Mouse (Mus musculus): Measurements from ENCODE around the gene Olfr372. TPM values are rescaled to one million over a fixed set of nuclear protein-coding genes. Genes with fewer than 3 reads are reported as not detected.

The Olfr372 gene
- not detected for polyA plus RNA-seq (2014; fragmentation: Illumina TruSeq; extraction: RNeasy Lipid Tissue Mini Kit (QIAGEN cat#74804); ENCODE audit: low read depth, low replicate concordance)

DNA sequence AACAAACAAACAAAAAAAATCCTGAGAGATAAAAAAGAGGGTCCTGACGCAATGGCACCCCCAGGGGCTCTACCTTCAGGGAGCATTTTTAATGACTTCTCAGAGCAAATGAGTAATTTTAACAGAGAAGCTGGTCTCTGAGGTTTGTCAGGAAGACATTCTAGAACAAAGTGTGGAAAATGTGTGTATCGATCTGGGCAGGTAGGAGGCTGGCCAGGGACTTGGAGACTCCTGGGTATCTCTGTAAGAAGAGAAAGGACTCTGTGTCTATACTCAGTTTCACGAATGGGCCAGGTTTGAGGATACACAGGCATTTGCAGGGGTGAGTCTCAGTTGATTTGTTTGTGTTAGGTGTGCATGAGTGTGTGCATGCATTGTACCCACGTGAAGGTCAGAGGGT is at the start of gene Olfr372:
Gene Olfr372, plus strand, starts transcription at position 301 of the 400 bp plus-strand sequence.

DNA sequence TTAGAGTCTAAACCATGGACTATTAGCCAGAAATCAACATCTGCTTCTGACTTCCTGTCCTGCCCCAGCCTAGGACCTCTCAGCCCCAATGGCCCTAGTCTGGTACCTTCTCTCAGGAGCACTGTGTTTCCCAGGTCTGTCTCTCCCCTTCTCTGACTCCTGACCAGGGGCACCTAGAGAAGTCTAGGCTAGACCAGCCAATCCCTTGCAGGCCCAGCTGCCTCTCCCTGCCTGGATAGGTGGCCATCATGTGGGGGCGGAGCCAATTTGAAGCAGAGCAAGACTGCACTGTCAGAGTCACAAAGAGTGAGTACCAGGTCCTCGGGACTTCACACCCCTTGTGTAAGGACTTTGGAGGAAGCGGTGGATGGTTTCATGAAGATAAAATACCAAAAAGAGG is 31.5 kb upstream of the Olfr372 start, which contains the start of gene Cyp4f18:
Gene Cyp4f18, minus strand, starts transcription at position 154 of the 400 bp plus-strand sequence.

DNA sequence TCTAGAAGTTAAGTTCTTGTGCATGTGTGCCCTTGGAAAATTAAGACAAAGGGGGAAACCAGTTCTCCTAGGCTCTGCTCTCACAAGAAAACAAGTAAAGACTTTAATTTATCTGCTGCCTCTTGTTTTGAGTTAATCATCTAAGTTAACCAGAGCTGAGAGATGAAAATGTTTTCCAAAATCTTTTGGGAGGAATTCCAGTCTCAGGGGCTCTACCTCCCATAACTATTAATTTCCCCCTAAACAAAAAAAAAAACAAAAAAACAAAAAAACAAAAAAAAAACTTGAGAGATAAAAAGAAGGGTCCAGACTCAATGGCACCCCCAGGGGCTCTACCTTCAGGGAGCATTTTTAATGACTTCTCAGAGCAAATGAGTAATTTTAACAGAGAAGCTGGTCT is 41.9 kb downstream of the Olfr372 start, which contains the start of gene Olfr373:
Gene Olfr373, plus strand, starts transcription at position 301 of the 400 bp plus-strand sequence.

DNA sequence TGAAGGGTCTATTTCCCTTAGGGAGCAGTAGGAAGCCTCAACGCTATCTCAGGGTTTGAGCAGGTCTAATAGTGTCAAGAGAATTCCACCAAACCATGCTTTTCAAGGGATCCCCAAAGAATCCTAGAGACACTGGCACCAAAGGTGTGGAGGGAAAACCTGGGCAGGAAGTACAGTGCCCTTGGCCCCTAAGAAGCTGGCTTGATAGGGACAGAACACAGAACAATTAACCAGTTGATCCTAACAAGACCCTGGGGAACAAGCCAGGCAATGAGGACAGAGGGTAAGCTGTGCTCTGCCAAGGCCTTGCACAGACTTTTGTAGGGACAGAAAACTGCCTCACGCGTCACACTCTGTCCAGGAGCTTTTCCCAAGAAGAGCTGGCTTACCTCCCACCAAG is 65.7 kb downstream of the Olfr372 start, which contains the start of gene Olfr374:
Gene Olfr374, plus strand, starts transcription at position 301 of the 400 bp plus-strand sequence.

Other genes starting within 250 kb of the Olfr372 start
- 5.7 TPM for gene Zfp709, start 159.2 kb upstream of the Olfr372 start, polyA plus RNA-seq (2014; fragmentation: Illumina TruSeq; extraction: RNeasy Lipid Tissue Mini Kit (QIAGEN cat#74804); ENCODE audit: low read depth, low replicate concordance)
- gene Zfp882, start 132.6 kb upstream of the Olfr372 start, polyA plus RNA-seq (2014; fragmentation: Illumina TruSeq; extraction: RNeasy Lipid Tissue Mini Kit (QIAGEN cat#74804); ENCODE audit: low read depth, low replicate concordance) = 3.5 TPM
- 43.0 TPM for gene Zfp617, start 132.6 kb upstream of the Olfr372 start, polyA plus RNA-seq (2014; fragmentation: Illumina TruSeq; extraction: RNeasy Lipid Tissue Mini Kit (QIAGEN cat#74804); ENCODE audit: low read depth, low replicate concordance)
- gene Zfp961, start 90.2 kb upstream of the Olfr372 start, polyA plus RNA-seq (2014; fragmentation: Illumina TruSeq; extraction: RNeasy Lipid Tissue Mini Kit (QIAGEN cat#74804); ENCODE audit: low read depth, low replicate concordance) = 21.4 TPM
- gene Cyp4f18, start 31.6 kb upstream of the Olfr372 start, polyA plus RNA-seq (2014; fragmentation: Illumina TruSeq; extraction: RNeasy Lipid Tissue Mini Kit (QIAGEN cat#74804); ENCODE audit: low read depth, low replicate concordance) = not detected
- gene Olfr373, start 42.0 kb downstream of the Olfr372 start, polyA plus RNA-seq (2014; fragmentation: Illumina TruSeq; extraction: RNeasy Lipid Tissue Mini Kit (QIAGEN cat#74804); ENCODE audit: low read depth, low replicate concordance) = not detected
- gene Olfr374, start 65.8 kb downstream of the Olfr372 start, polyA plus RNA-seq (2014; fragmentation: Illumina TruSeq; extraction: RNeasy Lipid Tissue Mini Kit (QIAGEN cat#74804); ENCODE audit: low read depth, low replicate concordance) = not detected
- gene Tpm4, start 93.8 kb downstream of the Olfr372 start, polyA plus RNA-seq (2014; fragmentation: Illumina TruSeq; extraction: RNeasy Lipid Tissue Mini Kit (QIAGEN cat#74804); ENCODE audit: low read depth, low replicate concordance) = 41.8 TPM
- gene Rab8a, start 120.0 kb downstream of the Olfr372 start, polyA plus RNA-seq (2014; fragmentation: Illumina TruSeq; extraction: RNeasy Lipid Tissue Mini Kit (QIAGEN cat#74804); ENCODE audit: low read depth, low replicate concordance) = 48.6 TPM
- gene Hsh2d, start 148.4 kb downstream of the Olfr372 start, polyA plus RNA-seq (2014; fragmentation: Illumina TruSeq; extraction: RNeasy Lipid Tissue Mini Kit (QIAGEN cat#74804); ENCODE audit: low read depth, low replicate concordance) = not detected
- 2.5 TPM for gene Cib3, start 171.6 kb downstream of the Olfr372 start, polyA plus RNA-seq (2014; fragmentation: Illumina TruSeq; extraction: RNeasy Lipid Tissue Mini Kit (QIAGEN cat#74804); ENCODE audit: low read depth, low replicate concordance)
- not detected for gene Gm11034, start 172.4 kb downstream of the Olfr372 start, polyA plus RNA-seq (2014; fragmentation: Illumina TruSeq; extraction: RNeasy Lipid Tissue Mini Kit (QIAGEN cat#74804); ENCODE audit: low read depth, low replicate concordance)
- 15.1 TPM for gene Fam32a, start 178.5 kb downstream of the Olfr372 start, polyA plus RNA-seq (2014; fragmentation: Illumina TruSeq; extraction: RNeasy Lipid Tissue Mini Kit (QIAGEN cat#74804); ENCODE audit: low read depth, low replicate concordance)
- gene Ap1m1, start 198.8 kb downstream of the Olfr372 start, polyA plus RNA-seq (2014; fragmentation: Illumina TruSeq; extraction: RNeasy Lipid Tissue Mini Kit (QIAGEN cat#74804); ENCODE audit: low read depth, low replicate concordance) = 11.5 TPM